Mouse (Mus musculus) right cerebral cortex, postnatal 25 days (tissue): ENCODE measurements around the gene Rpap3.

Experiments used
- DNase-seq: peaks from one replicate; pipeline ENCODE4 v3.0.0; 2022

Gene Rpap3

GRCm38 (mm10) chr15:97705211-97706050 lies at the start of gene Rpap3:
Rpap3 (minus strand) TSS chr15:97705825.
- DNase-seq = peak; percentile 88

GRCm38 (mm10) chr15:97755361-97755760 lies 49.7 kb upstream of the Rpap3 start:
- no peak for DNase-seq

- no peak for DNase-seq
Observed at GRCm38 (mm10) chr15:97754476-97754875, 48.9 kb upstream of the Rpap3 start.

GRCm38 (mm10) chr15:97752491-97752890 lies 46.9 kb upstream of the Rpap3 start:
- no peak for DNase-seq

- no peak for DNase-seq
Observed at GRCm38 (mm10) chr15:97751676-97752075, 46.1 kb upstream of the Rpap3 start.

GRCm38 (mm10) chr15:97750697-97751096 lies 45.1 kb upstream of the Rpap3 start:
- peak; percentile 73 for DNase-seq

GRCm38 (mm10) chr15:97749841-97750240 lies 44.2 kb upstream of the Rpap3 start:
- no peak for DNase-seq

- no peak for DNase-seq
Observed at GRCm38 (mm10) chr15:97749397-97749796, 43.8 kb upstream of the Rpap3 start.

GRCm38 (mm10) chr15:97748964-97749363 lies 43.3 kb upstream of the Rpap3 start:
- DNase-seq = no peak

- DNase-seq = no peak
Observed at GRCm38 (mm10) chr15:97748309-97748708, 42.7 kb upstream of the Rpap3 start.

GRCm38 (mm10) chr15:97747486-97747885 lies 41.9 kb upstream of the Rpap3 start:
- DNase-seq = no peak

GRCm38 (mm10) chr15:97746748-97747147 lies 41.1 kb upstream of the Rpap3 start:
- DNase-seq = no peak

GRCm38 (mm10) chr15:97746278-97746677 lies 40.7 kb upstream of the Rpap3 start:
- no peak for DNase-seq

GRCm38 (mm10) chr15:97745331-97745730 lies 39.7 kb upstream of the Rpap3 start:
- no peak for DNase-seq

GRCm38 (mm10) chr15:97744930-97745329 lies 39.3 kb upstream of the Rpap3 start:
- DNase-seq = no peak

GRCm38 (mm10) chr15:97743961-97744525 lies 38.4 kb upstream of the Rpap3 start:
- no peak for DNase-seq

GRCm38 (mm10) chr15:97743210-97743609 lies 37.6 kb upstream of the Rpap3 start:
- DNase-seq = no peak

GRCm38 (mm10) chr15:97742600-97742999 lies 37.0 kb upstream of the Rpap3 start:
- no peak for DNase-seq

GRCm38 (mm10) chr15:97742074-97742473 lies 36.4 kb upstream of the Rpap3 start:
- no peak for DNase-seq

GRCm38 (mm10) chr15:97741662-97742061 lies 36.0 kb upstream of the Rpap3 start:
- no peak for DNase-seq

GRCm38 (mm10) chr15:97740283-97740732 lies 34.7 kb upstream of the Rpap3 start:
- DNase-seq = no peak

GRCm38 (mm10) chr15:97738923-97739322 lies 33.3 kb upstream of the Rpap3 start:
- no peak for DNase-seq

GRCm38 (mm10) chr15:97731988-97732387 lies 26.4 kb upstream of the Rpap3 start:
- DNase-seq = no peak

- DNase-seq = no peak
Observed at GRCm38 (mm10) chr15:97731111-97731510, 25.5 kb upstream of the Rpap3 start, which contains the start of gene Endou. Endou (minus strand) TSS chr15:97731339.
